Mouse (Mus musculus): ENCODE measurements around the gene Mrpl4. TPM values are rescaled to one million over a fixed set of nuclear protein-coding genes. Genes with fewer than 3 reads are reported as not detected.

Mrpl4 gene
- 1.0 TPM for polyA plus RNA-seq (2014; fragmentation: Illumina TruSeq; extraction: RNeasy Lipid Tissue Mini Kit (QIAGEN cat#74804); ENCODE audit: low read depth, low replicate concordance)

DNA sequence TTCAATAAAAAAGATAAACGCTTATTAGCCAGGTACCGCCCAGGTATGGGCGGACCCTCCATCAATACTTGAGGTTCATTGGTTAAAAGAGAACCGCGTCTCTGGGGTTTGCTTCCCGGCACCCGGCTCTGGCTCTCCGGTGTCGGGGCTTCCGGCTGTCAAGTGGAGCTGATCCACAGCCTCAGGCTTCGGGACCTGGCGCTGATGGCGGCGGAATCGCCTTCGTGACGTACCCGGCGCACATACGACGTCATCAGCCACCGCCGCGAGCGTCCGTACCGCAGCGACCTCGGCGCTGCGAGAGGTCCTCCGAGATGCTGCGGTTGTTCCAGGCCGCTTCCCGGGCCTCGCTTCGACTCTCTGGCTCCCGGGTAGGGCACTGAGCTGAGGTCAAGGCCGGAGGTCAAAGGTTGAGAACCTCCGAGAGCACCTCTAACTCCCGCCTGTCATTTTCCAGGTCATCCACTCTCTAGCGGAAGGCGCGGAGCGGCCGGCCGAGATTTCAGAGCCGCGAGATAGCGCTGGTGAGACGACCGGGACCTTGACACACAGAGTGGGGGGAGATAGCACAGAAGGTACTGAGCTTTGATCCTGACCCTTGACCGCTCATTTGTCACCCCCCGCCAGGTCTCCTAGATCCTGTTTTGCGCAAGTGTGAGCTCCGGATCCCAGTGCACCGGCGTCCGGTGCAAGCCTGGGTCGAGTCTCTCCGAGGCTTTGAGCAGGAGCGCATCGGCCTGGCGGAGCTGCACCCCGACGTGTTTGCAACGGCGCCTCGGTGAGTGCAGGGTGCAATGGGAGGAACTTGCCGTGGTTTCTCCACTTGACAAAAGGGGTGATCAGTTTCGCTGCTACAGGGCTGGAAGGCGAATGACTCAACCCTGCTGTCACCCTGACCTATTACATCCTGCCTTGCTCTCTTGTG lies at the start of gene Mrpl4:
Gene Mrpl4, plus strand, starts transcription at position 112 of the 925 bp plus-strand sequence.

DNA sequence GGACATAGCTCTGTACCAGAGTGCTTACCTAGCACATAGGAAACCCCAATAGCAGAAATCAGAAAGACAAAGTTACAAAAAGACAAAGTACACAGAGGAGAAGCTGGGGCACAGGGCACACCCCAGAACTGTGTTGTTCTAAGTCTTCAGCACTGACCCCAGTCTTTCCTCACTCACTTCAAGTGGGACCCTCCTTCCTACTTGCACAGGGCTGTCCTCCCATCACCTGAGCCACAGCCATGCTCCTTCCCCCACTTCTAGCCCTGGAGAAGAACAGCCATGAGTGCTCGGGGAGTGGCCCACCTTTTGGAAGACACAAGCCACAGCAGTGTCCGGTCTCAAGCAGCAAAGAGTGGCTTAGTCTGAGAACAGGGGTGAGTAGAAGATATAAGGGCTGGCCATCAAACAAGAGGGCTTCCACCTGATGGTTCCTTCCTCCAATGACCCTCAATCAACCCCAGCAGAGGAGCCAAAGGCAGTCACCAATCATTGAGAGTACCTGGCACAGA lies 43.1 kb upstream of the Mrpl4 start, which contains the start of gene Dnmt1:
Gene Dnmt1, minus strand, starts transcription at position 459 of the 509 bp plus-strand sequence.

DNA sequence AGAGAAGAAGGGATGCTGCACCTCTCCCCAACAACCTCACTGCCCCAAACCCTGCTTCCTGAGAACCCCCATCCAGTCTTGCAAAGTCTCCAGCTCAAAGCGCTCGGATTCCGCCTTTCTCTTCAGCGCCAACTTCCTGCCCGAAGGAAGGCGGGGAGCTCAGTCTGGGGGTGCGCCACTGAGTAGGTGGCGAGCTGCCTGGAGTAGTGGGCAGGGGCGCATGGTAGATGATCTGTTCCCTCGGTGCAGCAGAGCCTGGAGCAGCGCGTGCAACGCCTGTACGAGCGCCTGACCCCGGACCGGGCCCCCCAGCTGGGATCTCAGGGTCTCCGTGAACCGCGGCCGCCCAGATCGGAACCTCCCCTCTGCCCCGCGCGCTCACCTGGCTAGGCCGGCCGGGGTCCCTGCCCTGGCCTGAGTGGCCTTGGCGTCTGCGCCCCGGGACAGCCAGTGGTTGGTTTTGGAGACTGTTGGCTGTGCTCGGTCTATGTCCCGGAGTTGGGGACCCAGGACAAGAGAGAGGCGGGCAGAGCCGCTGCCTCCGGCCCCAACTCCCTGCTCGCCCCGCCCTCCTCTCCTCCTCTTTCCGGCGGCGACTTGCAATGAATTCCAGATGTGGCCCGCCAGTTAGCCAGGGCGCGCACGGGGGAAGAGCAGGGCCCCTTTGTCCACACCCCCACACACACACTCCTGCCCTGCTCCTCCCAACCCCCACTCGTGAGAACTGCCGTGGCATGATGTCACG lies 26.1 kb upstream of the Mrpl4 start, which contains the start of gene S1pr2:
Gene S1pr2, minus strand, starts transcription at position 566 of the 745 bp plus-strand sequence.

DNA sequence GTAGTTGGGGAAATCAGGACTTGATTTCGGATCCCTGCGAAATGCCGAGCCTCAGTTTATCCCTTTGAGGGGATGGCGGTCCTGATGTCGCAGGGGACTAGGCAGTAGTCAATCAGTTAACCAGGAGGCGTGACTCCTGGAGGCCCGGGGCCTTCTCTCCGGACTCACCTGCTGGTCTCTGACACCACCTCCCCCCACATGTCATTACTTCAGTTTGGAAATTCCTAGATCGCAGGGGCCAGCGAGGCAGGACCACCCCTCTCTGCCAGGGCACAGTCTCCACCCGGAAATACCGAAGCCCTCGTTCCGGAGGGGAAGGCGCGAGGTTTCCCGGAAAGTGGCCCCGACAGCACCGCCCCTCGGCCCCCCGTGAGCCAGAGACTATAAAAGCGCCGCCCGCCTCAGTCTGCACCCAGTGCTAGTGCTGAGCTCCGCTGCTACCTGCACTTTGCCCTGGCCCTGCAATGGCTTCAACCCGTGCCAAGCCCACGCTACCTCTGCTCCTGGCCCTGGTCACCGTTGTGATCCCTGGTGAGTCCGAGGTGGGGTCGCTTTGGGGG lies 13.1 kb downstream of the Mrpl4 start, which contains the start of gene Icam1:
Gene Icam1, plus strand, starts transcription at position 415 of the 560 bp plus-strand sequence.

DNA sequence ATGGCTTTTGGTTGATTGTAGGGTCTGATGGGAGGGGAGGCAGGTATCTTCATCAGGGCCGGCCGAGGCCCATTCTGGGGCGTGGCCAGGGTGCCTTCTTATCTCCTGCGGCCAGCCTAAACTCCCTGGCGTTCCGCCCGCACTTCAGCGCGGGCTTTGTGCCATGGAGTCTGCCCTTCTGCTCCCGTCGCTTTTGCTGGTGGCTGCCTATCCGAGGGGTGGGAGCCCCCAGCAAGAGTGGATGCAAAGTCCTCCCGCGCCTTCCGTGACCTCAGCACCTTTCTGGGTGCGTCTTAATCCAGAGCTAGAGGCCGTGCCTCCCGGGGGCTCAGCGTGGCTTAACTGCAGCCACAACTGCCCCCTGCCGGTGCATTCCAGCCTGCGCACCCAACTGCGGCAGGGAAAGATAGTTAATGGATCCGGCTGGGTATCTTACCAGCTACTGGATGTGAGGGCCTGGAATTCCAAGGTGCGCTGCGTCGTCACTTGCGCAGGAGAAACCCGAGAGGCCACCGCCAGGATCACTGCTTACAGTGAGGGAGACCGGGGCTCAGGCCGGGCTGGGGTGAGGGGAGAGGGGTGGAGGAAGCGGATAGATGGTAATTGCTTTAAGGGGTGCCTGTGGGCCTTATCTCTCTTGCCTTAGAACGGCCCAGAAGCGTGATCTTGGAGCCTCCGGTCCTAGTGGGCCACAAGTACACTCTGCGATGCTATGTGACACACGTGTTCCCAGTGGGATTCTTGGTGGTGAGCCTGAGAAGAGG lies 26.9 kb downstream of the Mrpl4 start, which contains the start of gene Icam4:
Gene Icam4, plus strand, starts transcription at position 83 of the 764 bp plus-strand sequence.

DNA sequence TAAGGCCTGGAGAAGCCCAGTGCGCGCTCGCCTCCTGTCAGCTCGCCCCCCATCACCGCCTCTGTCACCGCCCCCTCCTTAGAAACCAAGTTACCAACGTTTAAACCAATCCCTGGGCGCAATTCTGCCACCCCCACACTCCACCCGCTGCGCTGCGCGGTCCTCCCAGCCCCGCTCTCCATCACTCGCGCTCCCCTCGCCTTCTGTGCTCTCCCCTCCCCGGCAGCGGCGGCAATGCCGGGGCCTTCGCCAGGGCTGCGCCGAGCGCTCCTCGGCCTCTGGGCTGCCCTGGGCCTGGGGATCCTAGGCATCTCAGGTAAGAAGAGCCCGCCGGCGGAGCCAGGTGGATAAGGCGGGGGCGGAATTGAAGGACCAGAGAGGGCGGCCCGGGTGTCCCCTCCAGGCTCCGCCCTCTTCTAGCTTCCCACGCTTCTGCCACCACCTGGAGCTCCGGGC lies 29.4 kb downstream of the Mrpl4 start, which contains the start of gene Icam5:
Gene Icam5, plus strand, starts transcription at position 178 of the 456 bp plus-strand sequence.

Other genes with a start within 250 kb of the Mrpl4 start
- 0.19 TPM for gene Col5a3, start 187.7 kb upstream of the Mrpl4 start, polyA plus RNA-seq (2014; fragmentation: Illumina TruSeq; extraction: RNeasy Lipid Tissue Mini Kit (QIAGEN cat#74804); ENCODE audit: low read depth, low replicate concordance)
- not detected for gene Rdh8, start 184.2 kb upstream of the Mrpl4 start, polyA plus RNA-seq (2014; fragmentation: Illumina TruSeq; extraction: RNeasy Lipid Tissue Mini Kit (QIAGEN cat#74804); ENCODE audit: low read depth, low replicate concordance)
- gene A230050P20Rik, start 134.1 kb upstream of the Mrpl4 start, polyA plus RNA-seq (2014; fragmentation: Illumina TruSeq; extraction: RNeasy Lipid Tissue Mini Kit (QIAGEN cat#74804); ENCODE audit: low read depth, low replicate concordance): 19.2 TPM
- gene Angptl6, start 123.0 kb upstream of the Mrpl4 start, polyA plus RNA-seq (2014; fragmentation: Illumina TruSeq; extraction: RNeasy Lipid Tissue Mini Kit (QIAGEN cat#74804); ENCODE audit: low read depth, low replicate concordance): 0.58 TPM
- gene Ppan, start 114.6 kb upstream of the Mrpl4 start, polyA plus RNA-seq (2014; fragmentation: Illumina TruSeq; extraction: RNeasy Lipid Tissue Mini Kit (QIAGEN cat#74804); ENCODE audit: low read depth, low replicate concordance): 0.50 TPM
- 34.0 TPM for gene Eif3g, start 104.1 kb upstream of the Mrpl4 start, polyA plus RNA-seq (2014; fragmentation: Illumina TruSeq; extraction: RNeasy Lipid Tissue Mini Kit (QIAGEN cat#74804); ENCODE audit: low read depth, low replicate concordance)
- 1.5 TPM for gene Dnmt1, start 42.9 kb upstream of the Mrpl4 start, polyA plus RNA-seq (2014; fragmentation: Illumina TruSeq; extraction: RNeasy Lipid Tissue Mini Kit (QIAGEN cat#74804); ENCODE audit: low read depth, low replicate concordance)
- 0.48 TPM for gene S1pr2, start 26.0 kb upstream of the Mrpl4 start, polyA plus RNA-seq (2014; fragmentation: Illumina TruSeq; extraction: RNeasy Lipid Tissue Mini Kit (QIAGEN cat#74804); ENCODE audit: low read depth, low replicate concordance)
- gene Icam1, start 13.2 kb downstream of the Mrpl4 start, polyA plus RNA-seq (2014; fragmentation: Illumina TruSeq; extraction: RNeasy Lipid Tissue Mini Kit (QIAGEN cat#74804); ENCODE audit: low read depth, low replicate concordance): 3.1 TPM
- not detected for gene Icam4, start 26.6 kb downstream of the Mrpl4 start, polyA plus RNA-seq (2014; fragmentation: Illumina TruSeq; extraction: RNeasy Lipid Tissue Mini Kit (QIAGEN cat#74804); ENCODE audit: low read depth, low replicate concordance)
- gene Icam5, start 29.3 kb downstream of the Mrpl4 start, polyA plus RNA-seq (2014; fragmentation: Illumina TruSeq; extraction: RNeasy Lipid Tissue Mini Kit (QIAGEN cat#74804); ENCODE audit: low read depth, low replicate concordance): not detected
- gene Zglp1, start 64.4 kb downstream of the Mrpl4 start, polyA plus RNA-seq (2014; fragmentation: Illumina TruSeq; extraction: RNeasy Lipid Tissue Mini Kit (QIAGEN cat#74804); ENCODE audit: low read depth, low replicate concordance): not detected
- gene Gm49373, start 70.4 kb downstream of the Mrpl4 start, polyA plus RNA-seq (2014; fragmentation: Illumina TruSeq; extraction: RNeasy Lipid Tissue Mini Kit (QIAGEN cat#74804); ENCODE audit: low read depth, low replicate concordance): not detected
- 2.0 TPM for gene Fdx1l, start 70.9 kb downstream of the Mrpl4 start, polyA plus RNA-seq (2014; fragmentation: Illumina TruSeq; extraction: RNeasy Lipid Tissue Mini Kit (QIAGEN cat#74804); ENCODE audit: low read depth, low replicate concordance)
- 0.11 TPM for gene Gm38431, start 89.3 kb downstream of the Mrpl4 start, polyA plus RNA-seq (2014; fragmentation: Illumina TruSeq; extraction: RNeasy Lipid Tissue Mini Kit (QIAGEN cat#74804); ENCODE audit: low read depth, low replicate concordance)
- 3.2 TPM for gene Raver1, start 89.3 kb downstream of the Mrpl4 start, polyA plus RNA-seq (2014; fragmentation: Illumina TruSeq; extraction: RNeasy Lipid Tissue Mini Kit (QIAGEN cat#74804); ENCODE audit: low read depth, low replicate concordance)
- gene Tyk2, start 128.5 kb downstream of the Mrpl4 start, polyA plus RNA-seq (2014; fragmentation: Illumina TruSeq; extraction: RNeasy Lipid Tissue Mini Kit (QIAGEN cat#74804); ENCODE audit: low read depth, low replicate concordance): 2.3 TPM
- 14.0 TPM for gene Cdc37, start 147.2 kb downstream of the Mrpl4 start, polyA plus RNA-seq (2014; fragmentation: Illumina TruSeq; extraction: RNeasy Lipid Tissue Mini Kit (QIAGEN cat#74804); ENCODE audit: low read depth, low replicate concordance)
- 0.69 TPM for gene Pde4a, start 163.0 kb downstream of the Mrpl4 start, polyA plus RNA-seq (2014; fragmentation: Illumina TruSeq; extraction: RNeasy Lipid Tissue Mini Kit (QIAGEN cat#74804); ENCODE audit: low read depth, low replicate concordance)
- 6.6 TPM for gene Keap1, start 236.6 kb downstream of the Mrpl4 start, polyA plus RNA-seq (2014; fragmentation: Illumina TruSeq; extraction: RNeasy Lipid Tissue Mini Kit (QIAGEN cat#74804); ENCODE audit: low read depth, low replicate concordance)
- gene S1pr5, start 245.7 kb downstream of the Mrpl4 start, polyA plus RNA-seq (2014; fragmentation: Illumina TruSeq; extraction: RNeasy Lipid Tissue Mini Kit (QIAGEN cat#74804); ENCODE audit: low read depth, low replicate concordance): 2.5 TPM